Mouse (Mus musculus) cortical plate, adult 2 months (tissue): ENCODE results near the gene Ankrd55.

Source experiments
- CTCF ChIP-seq: fragments of 200-500 bp; IDR thresholded peaks from 2 replicates; pipeline ENCODE4 v1.5.1; 2011; ENCODE audit warnings: mild to moderate bottlenecking, control low read depth, low read length; ENCODE audit not compliant: insufficient read depth; ENCODE audit errors: extremely low read depth
- POLR2A ChIP-seq: fragments of 200-500 bp; IDR thresholded peaks from 2 replicates; pipeline ENCODE4 v1.6.1; 2011; ENCODE audit warnings: mild to moderate bottlenecking, low read length, control low read depth; ENCODE audit not compliant: insufficient read depth; ENCODE audit errors: extremely low read depth

GRCm38 (mm10) chr13:112407776-112408490, 119.7 kb downstream of the Ankrd55 start:
- TF ChIP-seq CTCF (no peak), POLR2A (no peak)
